Mouse (Mus musculus): Measurements from ENCODE around the gene Polr2i. TPM values are rescaled to one million over a fixed set of nuclear protein-coding genes. Genes with fewer than 3 reads are reported as not detected.
"Not testable (repeated sequence)": the region's sequence is repeated elsewhere in the genome, so short reads cannot be mapped to it uniquely, and the experiment has no call there.

Polr2i gene
- polyA plus RNA-seq, 1 experiment from 2014 or later = 152 TPM

DNA sequence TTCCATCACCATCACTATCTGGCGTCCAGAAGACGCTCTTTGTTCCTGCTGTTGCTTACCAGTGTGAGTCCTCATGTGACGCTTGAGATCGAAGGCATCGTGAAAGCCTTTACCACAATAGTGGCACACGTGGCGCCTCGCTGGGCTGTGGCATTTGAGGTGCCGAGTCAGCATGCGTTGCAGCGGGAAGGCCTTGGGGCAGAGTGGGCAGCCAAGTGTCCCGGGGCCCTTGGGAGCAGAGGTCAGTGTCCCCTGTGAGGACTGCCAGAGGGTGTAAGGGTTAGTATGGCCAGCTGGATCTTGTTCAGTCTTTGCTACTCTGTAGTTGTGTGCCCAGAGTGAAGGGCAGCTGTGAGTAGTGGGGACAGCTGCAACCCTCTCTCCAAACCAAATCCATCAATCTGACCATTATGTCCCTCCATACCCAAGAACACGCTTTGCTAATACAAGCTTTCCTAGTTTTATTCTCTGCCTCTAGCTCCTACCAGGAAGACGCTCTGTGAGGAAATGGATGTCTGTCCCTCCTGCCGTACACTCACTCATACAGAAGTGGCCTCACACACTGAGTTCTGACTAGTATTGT lies 2.6 kb downstream of the Polr2i start:
- no peak overlapping the region for H3K27ac ChIP-seq
- no peaks in the 10 kb centered on the region for H3K9me3 ChIP-seq (replicated peaks)
- peaks cover 30% of the 10 kb centered on the region for H3K36me3 ChIP-seq
- no peak overlapping the region for H3K9ac ChIP-seq
- H3K4me1 ChIP-seq = peaks cover 22% of the 10 kb centered on the region
- no peak overlapping the region for H3K4me2 ChIP-seq
- no peak for ATAC-seq (replicated peaks; ENCODE audit: low FRiP score)
- WGBS = 87% methylated on average over 15 of the region's 15 CpGs
- no peak overlapping the region for H3K4me3 ChIP-seq (replicated peaks)
- H3K27me3 ChIP-seq = no peaks in the 10 kb centered on the region

- no peak overlapping the region for H3K27ac ChIP-seq
- no peaks in the 10 kb centered on the region for H3K9me3 ChIP-seq (replicated peaks)
- H3K36me3 ChIP-seq = peaks cover 30% of the 10 kb centered on the region
- H3K4me2 ChIP-seq = no peak overlapping the region
- H3K4me1 ChIP-seq = peaks cover 22% of the 10 kb centered on the region
- 92% methylated on average over 8 of the region's 8 CpGs for WGBS
- no peak overlapping the region for H3K9ac ChIP-seq
- no peaks in the 10 kb centered on the region for H3K27me3 ChIP-seq
- no peak for ATAC-seq (replicated peaks; ENCODE audit: low FRiP score)
- no peak overlapping the region for H3K4me3 ChIP-seq (replicated peaks)
Measured at GRCm38 (mm10) chr7:30235091-30235490, 3.3 kb downstream of the Polr2i start.

DNA sequence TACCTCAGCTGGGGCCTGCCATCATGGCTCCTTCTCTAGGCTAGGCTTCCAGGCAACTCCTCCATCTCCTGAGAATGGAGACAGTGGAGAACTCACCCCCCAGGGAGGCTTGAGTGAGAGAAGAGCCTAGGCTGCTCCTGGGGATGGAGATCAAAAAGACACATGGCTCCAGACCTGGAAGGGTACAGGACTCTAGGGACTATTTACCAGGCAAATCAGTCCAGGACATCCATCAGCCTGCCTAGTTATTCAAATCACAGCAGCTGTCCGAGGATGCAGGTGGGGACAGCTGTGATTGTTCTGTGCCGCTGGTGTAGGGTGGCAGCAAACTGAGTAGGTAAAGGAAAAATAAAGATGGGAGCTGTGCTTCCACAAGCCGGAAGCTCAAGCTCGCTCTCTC lies 3.9 kb downstream of the Polr2i start, which contains the start of gene Ovol3:
Ovol3 (minus strand) TSS at position 101 of the 400 bp plus-strand sequence.
- ATAC-seq (replicated peaks; ENCODE audit: low FRiP score) = no peak
- peaks cover 27% of the 10 kb centered on the region for H3K36me3 ChIP-seq
- no peak within 1 kb of the TSS for H3K9ac ChIP-seq
- WGBS = 92% methylated on average over 4 of the region's 4 CpGs
- no peaks in the 10 kb centered on the region for H3K27me3 ChIP-seq
- no peak within 1 kb of the TSS for H3K4me2 ChIP-seq
- H3K27ac ChIP-seq = no peak within 1 kb of the TSS
- peaks cover 19% of the 10 kb centered on the region for H3K4me1 ChIP-seq
- H3K9me3 ChIP-seq (replicated peaks) = no peaks in the 10 kb centered on the region
- H3K4me3 ChIP-seq (replicated peaks) = no peak within 1 kb of the TSS

DNA sequence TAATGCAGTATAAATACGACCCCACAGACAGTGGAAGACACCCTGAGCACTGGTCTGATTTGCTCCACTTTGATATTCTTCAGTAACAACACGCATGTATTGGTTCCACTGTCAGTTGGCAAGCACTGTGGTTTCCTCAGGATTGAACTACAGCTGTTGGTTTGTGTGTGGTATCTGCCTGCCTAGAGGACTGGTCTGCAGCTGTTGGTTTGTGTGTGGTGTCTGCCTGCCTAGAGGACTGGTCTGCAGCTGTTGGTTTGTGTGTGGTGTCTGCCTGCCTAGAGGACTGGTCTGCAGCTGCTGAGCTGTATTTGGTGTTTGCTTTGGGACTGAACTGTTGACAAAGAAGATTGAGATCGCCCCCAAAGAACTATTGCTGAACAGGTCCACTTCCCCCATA lies 5.6 kb downstream of the Polr2i start:
- 92% methylated on average over 3 of the region's 3 CpGs for WGBS

DNA sequence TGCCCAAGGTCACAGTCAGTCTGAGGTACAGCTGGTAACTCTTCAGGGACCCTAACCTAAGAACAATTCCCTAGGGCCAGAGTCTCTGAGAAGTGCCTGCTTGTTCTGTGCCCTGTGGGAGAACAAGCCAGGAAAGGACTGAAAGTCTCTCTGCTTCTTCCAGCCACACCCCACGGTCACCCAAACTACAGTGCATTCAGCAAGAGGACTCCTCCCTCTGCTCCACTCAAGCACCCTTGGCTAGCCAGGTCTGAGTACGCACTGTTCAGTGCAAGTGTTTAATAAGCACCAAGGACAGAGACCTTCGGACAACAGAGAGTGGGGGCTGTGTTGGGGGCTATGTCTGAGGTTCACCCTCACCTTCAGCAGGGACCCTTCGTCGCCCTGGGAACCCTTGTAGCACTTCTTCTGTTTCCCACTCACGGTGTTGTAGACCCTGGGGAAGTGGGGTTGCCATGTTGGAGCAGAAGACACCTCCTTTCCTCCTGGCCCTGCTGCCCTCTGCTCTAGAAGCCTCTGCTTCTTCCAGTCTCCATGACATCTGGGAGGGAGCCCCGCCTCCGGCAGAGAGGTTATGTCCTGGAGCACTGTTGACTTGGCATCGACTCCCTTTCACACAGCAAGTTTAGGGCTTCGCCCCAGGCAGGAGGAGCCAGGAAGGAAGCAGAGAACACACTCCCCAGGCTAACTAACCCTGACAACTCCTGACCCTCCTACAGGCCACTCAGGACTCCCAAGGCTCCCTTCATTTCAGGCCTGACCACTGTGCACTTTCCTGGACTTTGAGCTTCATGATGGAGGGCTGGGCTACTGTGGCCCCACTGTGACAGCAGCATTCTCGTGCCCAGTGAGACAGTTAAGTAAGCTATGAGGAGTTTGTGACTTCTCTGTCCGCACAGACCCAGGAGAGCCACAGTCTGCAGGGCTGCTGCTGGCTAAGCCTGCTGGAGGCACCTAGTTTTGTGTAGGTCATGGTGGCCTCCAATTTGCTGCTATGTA lies 20.5 kb downstream of the Polr2i start:
- Histone ChIP-seq H3K27ac (no peak overlapping the region), H3K4me1 (no peaks in the 10 kb centered on the region), H3K36me3 (peaks cover 20% of the 10 kb centered on the region; the same call in 1 of the 2 replicates), H3K9ac (no peak overlapping the region), H3K4me2 (no peak overlapping the region), H3K9me3 (replicated peaks) (no peaks in the 10 kb centered on the region), H3K4me3 (replicated peaks) (no peak overlapping the region), H3K27me3 (no peaks in the 10 kb centered on the region)
- ATAC-seq (replicated peaks; ENCODE audit: low FRiP score) = no peak
- WGBS = 84% methylated on average over 12 of the region's 12 CpGs

More for the DNA sequence above, 5.6 kb downstream of the Polr2i start:
- H3K9me3 ChIP-seq (replicated peaks); H3K4me3 ChIP-seq (replicated peaks); H3K27me3 ChIP-seq; H3K9ac ChIP-seq; ATAC-seq (replicated peaks; ENCODE audit: low FRiP score); H3K27ac ChIP-seq; H3K4me2 ChIP-seq: not testable (repeated sequence)
- Histone ChIP-seq H3K36me3 (peaks cover 41% of the 10 kb centered on the region), H3K4me1 (peaks cover 13% of the 10 kb centered on the region)

GRCm38 (mm10) chr7:30265041-30265440 lies 33.3 kb downstream of the Polr2i start:
- no peak for ATAC-seq (replicated peaks; ENCODE audit: low FRiP score)

GRCm38 (mm10) chr7:30265531-30265930 lies 33.8 kb downstream of the Polr2i start:
- H3K27me3 ChIP-seq = no peaks in the 10 kb centered on the region
- H3K9ac ChIP-seq = no peak overlapping the region
- H3K9me3 ChIP-seq (replicated peaks) = no peaks in the 10 kb centered on the region
- no peak for ATAC-seq (replicated peaks; ENCODE audit: low FRiP score)
- peaks cover 45% of the 10 kb centered on the region for H3K36me3 ChIP-seq
- H3K4me1 ChIP-seq = no peaks in the 10 kb centered on the region
- 89% methylated on average over 5 of the region's 5 CpGs for WGBS
- no peak overlapping the region for H3K4me3 ChIP-seq (replicated peaks)
- H3K27ac ChIP-seq = no peak overlapping the region
- H3K4me2 ChIP-seq = no peak overlapping the region

More at GRCm38 (mm10) chr7:30265041-30265440, 33.3 kb downstream of the Polr2i start:
- peaks cover 41% of the 10 kb centered on the region for H3K36me3 ChIP-seq
- H3K27me3 ChIP-seq = no peaks in the 10 kb centered on the region
- no peaks in the 10 kb centered on the region for H3K9me3 ChIP-seq (replicated peaks)
- H3K9ac ChIP-seq = no peak overlapping the region
- H3K4me3 ChIP-seq (replicated peaks) = no peak overlapping the region
- H3K4me1 ChIP-seq = no peaks in the 10 kb centered on the region
- H3K27ac ChIP-seq = no peak overlapping the region
- H3K4me2 ChIP-seq = no peak overlapping the region
- 85% methylated on average over 2 of the region's 2 CpGs for WGBS

DNA sequence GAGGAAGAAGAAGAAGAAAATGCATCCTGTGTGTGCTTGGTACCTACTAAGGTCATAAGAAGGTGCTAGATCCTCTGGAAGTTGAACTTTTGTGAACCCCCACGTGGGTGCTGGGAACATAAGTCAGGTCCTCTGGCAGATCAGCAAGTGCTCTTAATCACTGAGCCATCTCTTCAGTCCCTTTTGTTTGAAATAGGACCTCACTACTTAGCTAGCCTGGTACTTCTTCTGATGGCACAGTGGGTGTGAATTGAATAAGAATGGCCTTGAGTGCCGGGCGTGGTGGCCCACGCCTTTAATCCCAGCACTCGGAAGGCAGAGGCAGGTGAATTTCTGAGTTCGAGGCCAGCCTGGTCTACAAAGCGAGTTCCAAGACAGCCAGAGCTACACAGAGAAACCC lies 34.2 kb downstream of the Polr2i start:
- Histone ChIP-seq H3K36me3 (peaks cover 44% of the 10 kb centered on the region), H3K27ac (no peak overlapping the region), H3K4me1 (no peaks in the 10 kb centered on the region), H3K9ac (no peak overlapping the region), H3K27me3 (no peaks in the 10 kb centered on the region), H3K4me2 (no peak overlapping the region), H3K4me3 (replicated peaks) (no peak overlapping the region), H3K9me3 (replicated peaks) (no peaks in the 10 kb centered on the region)
- WGBS = 91% methylated on average over 7 of the region's 7 CpGs
- ATAC-seq (replicated peaks; ENCODE audit: low FRiP score) = no peak

- Histone ChIP-seq H3K4me3 (replicated peaks) (no peak overlapping the region), H3K4me1 (no peaks in the 10 kb centered on the region), H3K9me3 (replicated peaks) (no peaks in the 10 kb centered on the region), H3K36me3 (peaks cover 42% of the 10 kb centered on the region), H3K27ac (no peak overlapping the region), H3K9ac (no peak overlapping the region), H3K4me2 (no peak overlapping the region), H3K27me3 (no peaks in the 10 kb centered on the region)
- WGBS = 89% methylated on average over 3 of the region's 3 CpGs
- ATAC-seq (replicated peaks; ENCODE audit: low FRiP score) = no peak
Measured at GRCm38 (mm10) chr7:30266780-30267179, 35.0 kb downstream of the Polr2i start.

DNA sequence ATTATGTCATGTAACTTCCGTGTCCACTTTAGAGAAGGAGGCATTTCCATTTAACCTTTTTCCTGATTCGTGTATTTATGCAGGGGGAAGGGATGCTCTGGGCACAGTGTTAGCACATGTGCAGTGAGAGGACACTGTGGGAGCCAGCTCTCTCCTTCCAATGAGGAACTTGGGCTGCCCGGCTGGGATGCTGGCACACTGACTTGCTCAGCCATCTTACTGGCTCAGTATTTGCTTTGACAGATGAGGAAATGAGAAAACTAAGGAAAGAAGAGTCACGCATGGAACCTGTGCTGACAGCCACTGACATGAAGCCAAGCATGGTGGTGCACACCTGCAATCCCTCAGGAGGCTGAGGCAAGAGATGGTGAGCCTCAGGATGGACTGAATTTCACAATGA lies 37.9 kb downstream of the Polr2i start:
- H3K4me3 ChIP-seq (replicated peaks) = no peak overlapping the region
- H3K36me3 ChIP-seq = peaks cover 36% of the 10 kb centered on the region
- H3K9me3 ChIP-seq (replicated peaks) = no peaks in the 10 kb centered on the region
- ATAC-seq (replicated peaks; ENCODE audit: low FRiP score) = no peak
- no peak overlapping the region for H3K9ac ChIP-seq
- H3K27ac ChIP-seq = no peak overlapping the region
- no peak overlapping the region for H3K4me2 ChIP-seq
- H3K27me3 ChIP-seq = no peaks in the 10 kb centered on the region
- WGBS = 88% methylated on average over 4 of the region's 4 CpGs
- no peaks in the 10 kb centered on the region for H3K4me1 ChIP-seq

GRCm38 (mm10) chr7:30274383-30274782 lies 42.6 kb downstream of the Polr2i start:
- no peak overlapping the region for H3K27ac ChIP-seq
- H3K27me3 ChIP-seq = no peaks in the 10 kb centered on the region
- H3K4me3 ChIP-seq (replicated peaks) = no peak overlapping the region
- WGBS = 58% methylated on average over 6 of the region's 6 CpGs
- no peak overlapping the region for H3K9ac ChIP-seq
- no peaks in the 10 kb centered on the region for H3K9me3 ChIP-seq (replicated peaks)
- H3K4me1 ChIP-seq = peaks cover 7% of the 10 kb centered on the region
- peaks cover 17% of the 10 kb centered on the region; the same call in 1 of the 2 replicates for H3K36me3 ChIP-seq
- ATAC-seq (replicated peaks; ENCODE audit: low FRiP score) = no peak
- no peak overlapping the region for H3K4me2 ChIP-seq

- Histone ChIP-seq H3K36me3 (no peaks in the 10 kb centered on the region; the same call in 1 of the 2 replicates), H3K4me3 (replicated peaks) (peak overlapping the region; percentile 69; the same call in 1 of the 2 replicates), H3K27ac (no peak overlapping the region), H3K4me1 (peaks cover 19% of the 10 kb centered on the region), H3K9me3 (replicated peaks) (no peaks in the 10 kb centered on the region), H3K27me3 (no peaks in the 10 kb centered on the region), H3K9ac (no peak overlapping the region), H3K4me2 (peak overlapping the region; percentile 85; the same call in 1 of the 2 replicates)
- ATAC-seq (replicated peaks; ENCODE audit: low FRiP score) = no peak
- 38% methylated on average over 2 of the region's 2 CpGs for WGBS
Measured at GRCm38 (mm10) chr7:30278911-30279310, 47.2 kb downstream of the Polr2i start.

Data from kidney, embryonic 15.5 days (tissue).